Comparison of ENCODE assay signal across 11 mouse cellular contexts in the genomic region with DNA sequence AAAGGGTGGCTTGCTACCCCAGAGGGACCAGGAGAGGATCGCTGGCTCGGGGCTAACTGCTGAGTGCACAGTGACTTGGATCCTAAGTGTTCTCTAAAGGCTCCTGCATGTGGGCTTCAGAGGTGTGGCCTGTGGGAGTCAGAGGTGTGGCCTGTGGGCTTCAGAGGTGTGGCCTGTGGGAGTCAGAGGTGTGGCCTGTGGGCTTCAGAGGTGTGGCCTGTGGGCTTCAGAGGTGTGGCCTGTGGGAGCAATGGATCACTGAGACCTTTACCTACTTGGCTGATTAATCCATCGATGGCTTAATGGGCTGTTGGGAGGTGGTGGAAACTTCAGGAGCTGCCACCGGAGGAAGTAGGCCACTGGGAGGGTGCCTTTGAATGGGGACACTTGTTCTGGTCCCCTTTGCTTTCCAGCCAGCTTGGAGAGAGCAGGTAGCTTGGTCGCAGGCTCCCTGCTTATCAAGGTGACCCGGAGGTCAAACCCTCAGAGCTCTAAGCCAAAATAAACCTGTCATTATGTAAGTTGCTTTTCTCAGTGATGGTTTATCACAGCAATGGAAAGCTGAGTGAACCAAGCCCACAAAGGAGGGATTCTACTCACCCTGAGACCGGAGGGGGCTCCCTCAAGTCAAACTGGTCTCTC. TPM values are rescaled to one million over a fixed set of nuclear protein-coding genes. Genes with fewer than 3 reads are reported as not detected.
DNase-seq lines count a peak whose midpoint lies in the region; ATAC-seq and TF ChIP-seq lines count a peak whose summit lies in the region.
"Had no signal": no experiment of that assay in that cellular context is flagged by ENCODE, and none has a peak within 500 bp of the region (broad histone marks: within the 10 kb centered on the region; RNA-seq: fewer than 3 reads in every experiment).

No protein-coding gene starts in this region.

- peak; percentile 77 for ATAC-seq in heart, embryonic 12.5 days (ENCODE audit: insufficient number of reproducible peaks, low FRiP score)
- ATAC-seq in erythroblast, adult 5-6 weeks (replicated peaks; ENCODE audit: low FRiP score, poor library complexity, severe bottlenecking) = peak; percentile 80
- ATAC-seq in liver, embryonic 16.5 days (ENCODE audit: low read depth) = peak; percentile 74

- intact Hi-C loops in gastrocnemius, adult 2 months (cut with DNase I) = no loop called here

- DNase-seq in heart, adult 11 months = no peak
- peak; percentile 61 for DNase-seq in A20 (ENCODE audit: low read depth, low spot score)
- no peak for DNase-seq in gastrocnemius, adult 2 months
- no peak for DNase-seq in testis, postnatal 14 days (ENCODE audit: low spot score)
- no peak for DNase-seq in layer of hippocampus, adult 9-11 months
- DNase-seq: heart, adult 2 months; layer of hippocampus, postnatal 36 days had no signal

- H3K9me3 ChIP-seq in heart, embryonic 12.5 days (replicated peaks) = no peaks in the 10 kb centered on the region
- H3K9me3 ChIP-seq in liver, embryonic 16.5 days (replicated peaks; ENCODE audit: control insufficient read depth, low read length) = no peaks in the 10 kb centered on the region
- H3K9me3 ChIP-seq: midbrain, embryonic 12.5 days had no signal

- H3K9ac ChIP-seq in heart, embryonic 12.5 days = peak overlapping the region; percentile 17; the same call in 1 of the 2 replicates
- H3K9ac ChIP-seq in liver, embryonic 16.5 days (ENCODE audit: low read depth, low read length) = peak overlapping the region; percentile 71
- H3K9ac ChIP-seq: midbrain, embryonic 12.5 days had no signal

- H3K4me1 ChIP-seq in heart, embryonic 12.5 days (replicated peaks) = peaks cover 22% of the 10 kb centered on the region
- H3K4me1 ChIP-seq in liver, embryonic 16.5 days (ENCODE audit: control insufficient read depth, low read depth, low read length) = peaks cover 68% of the 10 kb centered on the region
- H3K4me1 ChIP-seq: midbrain, embryonic 12.5 days had no signal

- no peaks in the 10 kb centered on the region for H3K36me3 ChIP-seq in heart, embryonic 12.5 days
- no peaks in the 10 kb centered on the region for H3K36me3 ChIP-seq in liver, embryonic 16.5 days (ENCODE audit: control insufficient read depth, insufficient read depth)
- H3K36me3 ChIP-seq: midbrain, embryonic 12.5 days had no signal

- WGBS in heart, embryonic 12.5 days = 27% methylated on average over 7 of the region's 7 CpGs
- WGBS in liver, embryonic 16.5 days (ENCODE audit: insufficient replicate concordance) = 23% methylated on average over 7 of the region's 7 CpGs

- no peak overlapping the region for H3K4me3 ChIP-seq in heart, embryonic 12.5 days
- H3K4me3 ChIP-seq in liver, embryonic 16.5 days (ENCODE audit: low read depth, low read length) = peak overlapping the region; percentile 42
- H3K4me3 ChIP-seq in gastrocnemius, adult 2 months = no peak overlapping the region
- H3K4me3 ChIP-seq: heart, adult 2 months; midbrain, embryonic 12.5 days had no signal

- peak overlapping the region; percentile 26; the same call in 1 of the 2 replicates for H3K4me2 ChIP-seq in heart, embryonic 12.5 days
- peak overlapping the region; percentile 70 for H3K4me2 ChIP-seq in liver, embryonic 16.5 days (ENCODE audit: low read depth, low read length)
- H3K4me2 ChIP-seq: midbrain, embryonic 12.5 days had no signal

- no peak for TF ChIP-seq CTCF in gastrocnemius, adult 2 months (IDR thresholded peaks at IDR 0.05)

- H3K27ac ChIP-seq in heart, embryonic 12.5 days (ENCODE audit: poor library complexity, severe bottlenecking) = no peak overlapping the region
- H3K27ac ChIP-seq in liver, embryonic 16.5 days (ENCODE audit: low read length) = peak overlapping the region; percentile 94
- no peak overlapping the region for H3K27ac ChIP-seq in gastrocnemius, adult 2 months
- H3K27ac ChIP-seq: heart, adult 2 months; midbrain, embryonic 12.5 days had no signal

- peaks cover 12% of the 10 kb centered on the region for H3K27me3 ChIP-seq in heart, embryonic 12.5 days (replicated peaks)
- H3K27me3 ChIP-seq in liver, embryonic 16.5 days (ENCODE audit: control insufficient read depth, insufficient read depth, low read depth, low read length) = no peaks in the 10 kb centered on the region
- H3K27me3 ChIP-seq: midbrain, embryonic 12.5 days had no signal

RNA-seq across cellular contexts. Expression of a gene that starts 14.7 kb away (rescaled TPM):
- polyA plus RNA-seq in heart, embryonic 12.5 days (2016; fragmentation: Nextera tagmentation; extraction: Ambion mirVana) = 0.10 and 0.28 TPM in 2 replicates
- total RNA-seq in erythroblast, adult 5-6 weeks (2015; ENCODE audit: low replicate concordance) = not detected in 2 replicates
- not detected in 2 replicates for total RNA-seq in erythroblast, adult 5-6 weeks (2017; ENCODE audit: low replicate concordance)
- 0.02 TPM in 1 of 2 replicates, not detected in the other for polyA plus RNA-seq in liver, embryonic 16.5 days (2015; fragmentation: Nextera tagmentation; extraction: Ambion mirVana)
- total RNA-seq in gastrocnemius, adult 2 months (2021) = under 1 TPM in 1 of 2 experiments, not detected in 1; 0.22 TPM
- total RNA-seq: heart, adult 2 months; layer of hippocampus, postnatal 36 days had no signal

RNA-seq across cellular contexts. Expression of a gene that starts 45.9 kb away (rescaled TPM):
- 3.3 and 4.1 TPM in 2 replicates for polyA plus RNA-seq in heart, embryonic 12.5 days (2016; fragmentation: Nextera tagmentation; extraction: Ambion mirVana)
- total RNA-seq in erythroblast, adult 5-6 weeks (2015; ENCODE audit: low replicate concordance) = 5.4 and 7.1 TPM in 2 replicates
- total RNA-seq in erythroblast, adult 5-6 weeks (2017; ENCODE audit: low replicate concordance) = 5.0 and 5.1 TPM in 2 replicates
- polyA plus RNA-seq in liver, embryonic 16.5 days (2015; fragmentation: Nextera tagmentation; extraction: Ambion mirVana) = 1.6 and 1.7 TPM in 2 replicates
- total RNA-seq in gastrocnemius, adult 2 months (2021) = 100 to 1,000 TPM in 1 of 2 experiments, 10 to 100 TPM in 1; 77.0 to 273 TPM

RNA-seq across cellular contexts. Expression of a gene that starts 49.8 kb away (rescaled TPM):
- 0.45 and 0.50 TPM in 2 replicates for polyA plus RNA-seq in heart, embryonic 12.5 days (2016; fragmentation: Nextera tagmentation; extraction: Ambion mirVana)
- not detected in 2 replicates for total RNA-seq in erythroblast, adult 5-6 weeks (2015; ENCODE audit: low replicate concordance)
- total RNA-seq in erythroblast, adult 5-6 weeks (2017; ENCODE audit: low replicate concordance) = not detected in 2 replicates
- 0.09 and 0.11 TPM in 2 replicates for polyA plus RNA-seq in liver, embryonic 16.5 days (2015; fragmentation: Nextera tagmentation; extraction: Ambion mirVana)
- total RNA-seq in gastrocnemius, adult 2 months (2021) = 1 to 10 TPM; 1.1 to 6.9 TPM
- total RNA-seq: layer of hippocampus, postnatal 36 days had no signal
- polyA plus RNA-seq: heart, adult 2 months had no signal

Comparison
In these comparisons a context has a peak if more than half of its experiments do, and no peak if none do; other contexts are left out.
1. RNA of a gene that starts 45.9 kb away (total RNA-seq): 77.0 to 273 TPM in gastrocnemius, adult 2 months; 5.0 to 7.1 TPM in erythroblast, adult 5-6 weeks; every median in the first group is over 4 times any median in the second.
2. Peak in every context shown above with its lines, with median percentiles within 50 percentile points of each other: ATAC-seq.